Mouse (Mus musculus): ENCODE data around the gene Coq2. TPM values are rescaled to one million over a fixed set of nuclear protein-coding genes. Genes with fewer than 3 reads are reported as not detected.

The Coq2 gene
- polyA plus RNA-seq, 1 experiment: 86.2 TPM

DNA sequence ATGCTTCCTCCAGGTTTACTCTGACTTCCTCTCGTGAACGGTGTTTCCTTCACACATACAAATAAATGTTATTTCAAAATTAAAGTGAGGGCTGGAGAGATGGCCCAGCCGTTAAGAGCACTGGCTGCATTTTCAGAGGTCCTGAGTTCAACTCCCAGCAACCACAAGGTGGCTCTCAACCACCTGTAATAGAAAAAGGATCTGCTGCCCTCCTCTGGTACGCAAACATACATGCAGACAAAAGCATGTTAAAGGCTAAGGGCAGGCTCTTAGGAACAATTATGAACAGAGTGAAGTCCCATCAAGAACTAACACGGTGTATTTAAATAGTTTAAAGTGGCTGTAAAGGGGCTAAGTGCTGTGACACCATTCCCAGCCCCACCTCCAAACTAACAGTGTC is 11.1 kb downstream of the Coq2 start:
- no peak overlapping the region for H3K4me3 ChIP-seq (ENCODE audit: low read depth, low read length)
- peaks cover 14% of the 10 kb centered on the region; the same call in 1 of the 2 replicates for H3K4me1 ChIP-seq (ENCODE audit: control insufficient read depth, insufficient read depth, insufficient read length, low read length)
- 24% methylated on average over 5 of the region's 5 CpGs for WGBS
- peak; percentile 87; the same call in 1 of the 2 replicates for TF ChIP-seq CTCF (IDR thresholded peaks at IDR 0.05; ENCODE audit: extremely low read depth, insufficient read length, insufficient replicate concordance, low read depth, low read length)
- TF ChIP-seq POLR2A (IDR thresholded peaks at IDR 0.05; ENCODE audit: low read depth, low read length): no peak
- H3K27ac ChIP-seq (ENCODE audit: insufficient read depth, low read depth, low read length): no peak overlapping the region
- peaks cover 30% of the 10 kb centered on the region for H3K36me3 ChIP-seq (ENCODE audit: control insufficient read depth, insufficient read depth, low read length)
- H3K27me3 ChIP-seq (ENCODE audit: control insufficient read depth, insufficient read depth, low read length): no peaks in the 10 kb centered on the region

DNA sequence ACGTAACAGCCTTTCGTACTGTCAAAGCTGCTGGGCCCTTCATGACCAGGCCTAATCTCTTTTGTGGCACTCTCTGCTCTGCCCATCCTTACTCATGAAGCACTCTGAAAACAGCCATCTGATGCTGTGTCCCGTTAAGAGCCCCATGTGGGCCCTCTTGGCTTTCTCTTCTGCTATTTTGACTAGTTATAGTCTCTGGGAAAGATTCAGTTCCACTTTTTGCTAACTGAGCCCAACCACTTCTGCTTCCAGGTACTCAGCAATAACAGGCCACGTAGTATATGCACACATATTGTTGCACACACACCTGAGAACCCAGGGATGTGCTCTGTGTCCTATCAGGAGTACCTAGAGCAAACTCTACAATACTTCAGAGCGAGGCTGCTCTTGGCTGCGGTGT is 11.9 kb downstream of the Coq2 start:
- WGBS: 88% methylated on average over 6 of the region's 6 CpGs

DNA sequence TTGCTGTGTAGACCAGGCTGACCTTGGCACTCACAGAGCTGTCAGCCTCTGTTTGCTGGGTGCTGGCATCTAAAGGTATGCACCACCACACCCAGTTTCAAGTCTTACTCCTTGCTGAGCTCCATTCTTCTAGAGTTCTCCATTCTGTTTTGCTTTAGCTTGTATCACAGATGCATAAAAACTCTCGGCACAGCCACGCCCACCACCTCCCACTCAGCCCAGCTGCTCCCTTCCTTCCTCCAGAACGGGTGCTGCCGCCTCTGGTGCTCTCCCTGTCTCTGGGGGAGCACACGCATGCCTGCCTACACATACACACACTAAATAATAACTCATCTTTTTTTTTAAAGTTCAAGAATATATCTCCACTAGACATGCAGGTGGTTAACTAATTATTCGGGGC is 16.5 kb downstream of the Coq2 start:
- peaks cover 19% of the 10 kb centered on the region for H3K4me1 ChIP-seq (ENCODE audit: control insufficient read depth, insufficient read depth, insufficient read length, low read length)
- no peak for TF ChIP-seq POLR2A (IDR thresholded peaks at IDR 0.05; ENCODE audit: low read depth, low read length)
- no peak for TF ChIP-seq CTCF (IDR thresholded peaks at IDR 0.05; ENCODE audit: extremely low read depth, insufficient read length, insufficient replicate concordance, low read depth, low read length)
- no peak overlapping the region for H3K4me3 ChIP-seq (ENCODE audit: low read depth, low read length)
- H3K36me3 ChIP-seq (ENCODE audit: control insufficient read depth, insufficient read depth, low read length): peaks cover 51% of the 10 kb centered on the region
- no peaks in the 10 kb centered on the region for H3K27me3 ChIP-seq (ENCODE audit: control insufficient read depth, insufficient read depth, low read length)
- WGBS: 66% methylated on average over 6 of the region's 6 CpGs
- H3K27ac ChIP-seq (ENCODE audit: insufficient read depth, low read depth, low read length): no peak overlapping the region

More for the DNA sequence above, 11.9 kb downstream of the Coq2 start:
- Histone ChIP-seq H3K4me3 (ENCODE audit: low read depth, low read length) (no peak overlapping the region), H3K27me3 (ENCODE audit: control insufficient read depth, insufficient read depth, low read length) (no peaks in the 10 kb centered on the region), H3K27ac (ENCODE audit: insufficient read depth, low read depth, low read length) (no peak overlapping the region), H3K4me1 (ENCODE audit: control insufficient read depth, insufficient read depth, insufficient read length, low read length) (peaks cover 17% of the 10 kb centered on the region), H3K36me3 (ENCODE audit: control insufficient read depth, insufficient read depth, low read length) (peaks cover 34% of the 10 kb centered on the region)
- TF ChIP-seq POLR2A (IDR thresholded peaks at IDR 0.05; ENCODE audit: low read depth, low read length): no peak
- TF ChIP-seq CTCF (IDR thresholded peaks at IDR 0.05; ENCODE audit: extremely low read depth, insufficient read length, insufficient replicate concordance, low read depth, low read length): no peak

DNA sequence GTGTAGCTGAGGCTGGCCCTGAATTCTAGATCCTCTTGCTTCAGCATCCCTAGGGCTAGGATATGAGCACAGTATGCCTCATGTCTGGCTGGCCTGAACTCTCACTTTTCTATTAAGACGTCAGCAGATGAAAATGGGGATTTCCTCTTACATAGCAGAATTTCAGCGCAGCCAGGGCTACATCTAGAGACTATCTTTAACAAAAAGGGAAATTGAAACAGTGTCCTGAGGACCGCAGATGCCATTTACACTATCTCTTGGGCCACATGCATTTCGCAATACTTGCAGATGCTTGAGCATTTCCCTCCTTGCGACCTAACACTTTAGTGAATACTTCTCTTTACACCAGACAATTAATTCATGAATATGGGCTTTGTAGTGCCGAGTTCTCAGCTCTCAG is 18.6 kb downstream of the Coq2 start:
- H3K4me1 ChIP-seq (ENCODE audit: control insufficient read depth, insufficient read depth, insufficient read length, low read length): peaks cover 27% of the 10 kb centered on the region

DNA sequence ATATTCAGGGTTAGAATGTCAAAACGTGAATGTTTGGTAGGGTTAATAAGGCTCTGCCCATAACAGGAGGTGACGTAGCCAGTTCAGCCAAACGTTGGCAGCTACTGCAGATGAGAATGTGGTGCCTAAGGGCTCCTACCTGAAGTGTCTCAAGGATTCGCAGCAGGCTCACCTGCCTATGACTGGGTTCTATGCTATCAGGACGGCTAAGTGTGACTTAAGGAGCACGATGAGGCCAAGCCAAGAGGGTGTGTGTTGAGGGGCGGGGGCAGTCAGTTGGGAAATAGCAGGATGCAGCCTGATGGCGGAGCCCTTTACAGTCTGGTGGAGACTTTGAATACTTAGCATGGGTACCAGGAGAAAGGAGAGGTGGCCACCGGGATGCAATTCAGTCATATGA is 22.6 kb downstream of the Coq2 start:
- H3K27me3 ChIP-seq (ENCODE audit: control insufficient read depth, insufficient read depth, low read length): no peaks in the 10 kb centered on the region
- WGBS: 66% methylated on average over 9 of the region's 9 CpGs
- TF ChIP-seq CTCF (IDR thresholded peaks at IDR 0.05; ENCODE audit: extremely low read depth, insufficient read length, insufficient replicate concordance, low read depth, low read length): no peak
- no peak for TF ChIP-seq POLR2A (IDR thresholded peaks at IDR 0.05; ENCODE audit: low read depth, low read length)
- H3K4me1 ChIP-seq (ENCODE audit: control insufficient read depth, insufficient read depth, insufficient read length, low read length): peaks cover 40% of the 10 kb centered on the region
- H3K27ac ChIP-seq (ENCODE audit: insufficient read depth, low read depth, low read length): no peak overlapping the region
- peaks cover 25% of the 10 kb centered on the region for H3K36me3 ChIP-seq (ENCODE audit: control insufficient read depth, insufficient read depth, low read length)
- no peak overlapping the region for H3K4me3 ChIP-seq (ENCODE audit: low read depth, low read length)

More for the DNA sequence above, 18.6 kb downstream of the Coq2 start:
- H3K36me3 ChIP-seq (ENCODE audit: control insufficient read depth, insufficient read depth, low read length): peaks cover 46% of the 10 kb centered on the region
- H3K4me3 ChIP-seq (ENCODE audit: low read depth, low read length): no peak overlapping the region
- 78% methylated on average over 6 of the region's 6 CpGs for whole genome bisulfite sequencing
- no peaks in the 10 kb centered on the region for H3K27me3 ChIP-seq (ENCODE audit: control insufficient read depth, insufficient read depth, low read length)
- peak overlapping the region; percentile 29; the same call in 1 of the 2 replicates for H3K27ac ChIP-seq (ENCODE audit: insufficient read depth, low read depth, low read length)
- TF ChIP-seq POLR2A (IDR thresholded peaks at IDR 0.05; ENCODE audit: low read depth, low read length) (no peak), CTCF (IDR thresholded peaks at IDR 0.05; ENCODE audit: extremely low read depth, insufficient read length, insufficient replicate concordance, low read depth, low read length) (no peak)

DNA sequence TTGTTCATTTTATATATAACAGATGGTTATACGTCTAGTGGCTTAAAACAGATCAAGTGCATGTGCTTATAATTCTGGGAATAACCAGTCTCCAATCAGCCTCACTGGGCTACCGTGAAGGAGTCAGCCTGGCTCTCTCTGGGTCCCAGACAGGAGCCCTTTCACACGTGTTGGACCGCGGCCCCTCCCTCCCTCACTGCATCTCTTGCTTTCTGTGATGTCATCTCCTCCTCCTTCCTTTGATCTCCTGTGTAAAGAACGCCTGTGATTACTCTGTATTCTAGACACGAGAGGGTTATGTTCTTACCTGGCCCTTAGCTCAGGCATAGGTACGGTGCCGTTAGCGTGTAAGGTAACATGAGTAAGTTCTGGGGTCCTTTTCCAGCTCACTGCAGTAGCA is 23.5 kb downstream of the Coq2 start:
- no peaks in the 10 kb centered on the region for H3K27me3 ChIP-seq (ENCODE audit: control insufficient read depth, insufficient read depth, low read length)
- H3K36me3 ChIP-seq (ENCODE audit: control insufficient read depth, insufficient read depth, low read length): peaks cover 18% of the 10 kb centered on the region
- peaks cover 41% of the 10 kb centered on the region for H3K4me1 ChIP-seq (ENCODE audit: control insufficient read depth, insufficient read depth, insufficient read length, low read length)
- 72% methylated on average over 10 of the region's 10 CpGs for WGBS
- no peak overlapping the region; the same call in 1 of the 2 replicates for H3K4me3 ChIP-seq (ENCODE audit: low read depth, low read length)
- TF ChIP-seq CTCF (IDR thresholded peaks at IDR 0.05; ENCODE audit: extremely low read depth, insufficient read length, insufficient replicate concordance, low read depth, low read length) (no peak), POLR2A (IDR thresholded peaks at IDR 0.05; ENCODE audit: low read depth, low read length) (no peak)
- H3K27ac ChIP-seq (ENCODE audit: insufficient read depth, low read depth, low read length): peak overlapping the region; percentile 94

DNA sequence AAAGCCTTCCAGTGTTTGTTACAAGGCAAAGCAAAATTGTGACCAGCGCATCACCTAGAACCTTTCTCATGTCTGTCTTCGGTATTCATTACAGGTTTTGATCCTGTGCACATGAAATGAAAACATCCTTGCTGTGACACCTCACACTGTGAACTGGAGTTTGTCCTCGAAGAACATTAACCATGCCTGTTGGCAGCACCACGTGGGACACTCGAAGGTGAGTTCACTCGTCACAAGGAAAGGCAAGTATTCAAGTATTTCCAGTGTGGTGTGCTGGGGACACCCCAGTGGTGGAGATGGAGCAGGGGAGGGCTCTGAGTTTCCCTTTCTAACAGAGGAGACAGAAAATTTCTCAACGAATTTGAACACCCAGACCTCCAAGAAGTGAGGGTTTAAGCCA is 24.0 kb downstream of the Coq2 start:
- Histone ChIP-seq H3K36me3 (ENCODE audit: control insufficient read depth, insufficient read depth, low read length) (peaks cover 14% of the 10 kb centered on the region), H3K4me3 (ENCODE audit: low read depth, low read length) (no peak overlapping the region), H3K27me3 (ENCODE audit: control insufficient read depth, insufficient read depth, low read length) (no peaks in the 10 kb centered on the region), H3K4me1 (ENCODE audit: control insufficient read depth, insufficient read depth, insufficient read length, low read length) (peaks cover 45% of the 10 kb centered on the region), H3K27ac (ENCODE audit: insufficient read depth, low read depth, low read length) (peak overlapping the region; percentile 94)
- TF ChIP-seq POLR2A (IDR thresholded peaks at IDR 0.05; ENCODE audit: low read depth, low read length) (no peak), CTCF (IDR thresholded peaks at IDR 0.05; ENCODE audit: extremely low read depth, insufficient read length, insufficient replicate concordance, low read depth, low read length) (no peak)
- 53% methylated on average over 7 of the region's 7 CpGs for WGBS
